Mouse (Mus musculus) cerebellum, adult 11-12 months (tissue): Measurements from ENCODE around the gene Mafk.

Source experiments
- DNase-seq: peaks from one replicate; pipeline ENCODE4 v3.0.0; 2022

Gene Mafk

GRCm38 (mm10) chr5:139821466-139822459, 30.4 kb downstream of the Mafk start:
- DNase-seq: no peak

GRCm38 (mm10) chr5:139824531-139824930, 33.2 kb downstream of the Mafk start:
- no peak for DNase-seq

DNA sequence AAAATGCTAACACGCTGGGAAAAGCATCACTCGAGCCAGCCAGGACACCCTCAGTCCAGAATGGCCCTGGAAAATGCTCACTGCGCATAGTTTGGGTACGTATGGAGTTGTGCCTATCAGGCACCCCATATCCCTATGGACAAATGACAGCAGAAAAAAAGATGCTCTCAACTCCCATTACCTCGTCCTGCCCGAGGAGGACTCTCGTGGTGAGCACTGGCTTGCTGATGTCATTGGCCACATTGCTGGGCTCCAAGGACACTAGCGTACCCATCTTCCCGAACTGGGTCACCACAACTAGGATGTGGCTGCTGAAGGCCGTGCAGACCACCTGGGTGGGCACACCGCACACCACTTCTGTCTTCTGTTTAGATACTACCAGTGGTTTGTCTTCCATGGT, 34.6 kb downstream of the Mafk start:
- peak; percentile 16 for DNase-seq

DNA sequence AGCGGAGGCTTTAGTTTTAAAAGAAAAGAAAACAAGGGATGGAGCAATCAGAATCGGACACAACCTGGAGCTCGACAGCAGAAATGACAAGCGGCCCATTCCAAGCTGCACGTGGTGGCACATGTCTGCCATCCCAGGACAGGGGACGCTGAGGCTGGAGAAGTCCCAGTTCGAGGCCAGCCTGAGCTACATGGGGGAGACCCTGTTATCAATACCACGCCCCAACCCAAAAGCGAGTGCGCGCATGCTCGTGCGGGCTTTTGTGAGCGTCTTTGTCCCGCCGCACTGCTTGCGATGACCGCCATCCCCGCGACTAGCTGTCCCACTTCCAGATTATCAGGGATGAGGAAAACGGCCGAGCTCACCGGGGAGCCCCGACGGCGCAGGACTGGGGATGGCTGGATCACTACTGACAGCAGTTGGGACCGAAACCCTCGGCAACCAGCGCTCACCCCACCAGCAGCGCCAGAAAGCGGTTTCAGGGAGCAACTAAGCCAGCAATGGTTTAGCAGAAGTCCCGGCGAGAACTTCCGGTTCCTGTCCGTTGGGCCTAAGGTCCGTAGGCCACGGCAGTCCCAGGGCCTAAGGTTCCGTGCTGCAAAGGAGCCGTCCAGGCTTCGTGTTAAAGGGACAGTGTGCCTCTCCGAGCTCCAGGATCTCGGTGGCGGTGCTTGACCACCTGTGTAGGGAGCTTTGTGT, 35.2 kb downstream of the Mafk start, which contains the start of the genes Gm26938 and Psmg3:
TSS of gene Gm26938 (minus strand) at position 51 of the 699 bp plus-strand sequence.
TSS of gene Psmg3 (minus strand) at position 529 of the 699 bp plus-strand sequence.
- peak; percentile 86 for DNase-seq

GRCm38 (mm10) chr5:139827593-139827992, 36.3 kb downstream of the Mafk start:
- DNase-seq: no peak

- DNase-seq: no peak
These were observed 38.1 kb downstream of the Mafk start for GRCm38 (mm10) chr5:139829384-139829783.

- no peak for DNase-seq
These were observed 39.4 kb downstream of the Mafk start for GRCm38 (mm10) chr5:139830734-139831133.

GRCm38 (mm10) chr5:139832125-139832524, 40.8 kb downstream of the Mafk start:
- DNase-seq: no peak

DNA sequence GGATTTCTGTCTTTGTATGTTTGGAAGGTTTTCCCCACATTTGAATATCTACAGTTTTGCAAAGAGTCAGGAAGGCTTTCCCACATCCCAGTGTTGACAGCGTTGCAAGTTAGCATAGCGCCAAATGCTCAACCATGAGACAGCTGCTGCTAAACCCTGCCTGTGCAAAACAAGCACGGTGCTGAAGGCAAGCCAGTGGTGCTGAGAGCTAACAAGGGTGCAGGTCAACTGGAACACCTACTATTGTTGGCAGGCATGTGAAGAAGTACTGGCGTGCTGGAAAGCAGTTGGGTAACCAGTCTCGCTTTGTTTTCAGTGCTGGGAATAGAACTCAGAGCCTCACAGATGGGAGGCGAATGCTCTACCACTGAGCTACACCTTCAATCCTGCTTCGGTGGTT, 44.4 kb downstream of the Mafk start:
- DNase-seq: no peak

GRCm38 (mm10) chr5:139838476-139838892, 47.2 kb downstream of the Mafk start:
- DNase-seq: no peak

DNA sequence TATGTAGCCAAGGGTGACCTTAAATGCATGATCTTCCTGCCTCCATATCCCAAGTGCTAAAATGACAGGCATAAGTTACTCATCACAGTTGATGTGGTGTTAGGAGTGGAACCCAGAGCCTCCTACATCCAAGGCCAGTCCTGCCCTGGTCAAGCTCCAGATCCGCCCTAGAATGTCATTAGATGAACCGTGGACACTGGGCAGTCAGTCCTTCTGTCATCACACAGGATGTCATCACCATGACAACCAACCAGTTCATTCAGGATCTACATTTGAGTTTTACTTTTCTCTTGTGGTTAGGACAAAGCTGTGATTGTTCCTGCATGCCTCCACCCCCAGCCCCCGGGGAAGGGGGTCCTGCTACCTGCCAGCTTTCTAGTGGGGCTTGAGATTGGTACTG, 47.8 kb downstream of the Mafk start:
- DNase-seq: no peak

DNA sequence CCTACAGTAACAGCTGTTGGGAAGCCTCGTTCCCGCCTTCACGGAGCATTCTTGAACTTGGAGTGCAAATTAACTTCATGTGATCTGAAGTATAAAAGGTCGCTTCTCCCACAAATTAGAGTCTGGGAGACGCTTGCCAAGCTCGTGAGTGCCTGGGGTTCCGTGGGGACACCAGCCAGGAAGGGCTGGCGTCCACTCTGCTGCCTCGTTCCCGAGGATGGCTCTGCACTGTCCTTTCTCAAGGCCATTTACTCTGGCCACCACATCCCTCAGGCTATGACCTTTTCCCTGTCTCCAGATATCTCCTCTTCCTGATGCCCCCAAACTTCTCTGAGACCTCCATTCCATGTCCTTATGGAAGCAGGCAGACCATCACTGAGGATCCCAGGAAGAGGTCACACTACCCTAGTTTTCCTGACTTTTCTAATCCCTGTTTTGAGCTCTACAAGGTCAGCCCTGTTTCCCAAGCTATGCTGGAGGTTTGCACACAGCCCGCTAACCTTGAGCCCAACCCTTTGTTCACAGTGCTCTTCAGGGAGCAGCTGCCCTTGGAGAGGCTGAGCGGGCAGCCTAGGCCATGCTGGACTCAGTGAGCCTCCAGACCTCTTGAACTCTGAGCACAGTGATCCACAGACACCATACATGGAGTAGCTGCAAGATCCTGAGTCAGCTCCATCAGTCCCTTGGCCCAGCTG, 58.5 kb downstream of the Mafk start:
- no peak for DNase-seq
